Mouse (Mus musculus) stomach, postnatal 0 days (tissue): ENCODE results near the gene Pnliprp1.

Source experiments
- CTCF ChIP-seq: IDR thresholded peaks from 2 replicates; pipeline ENCODE4 v1.5.1; 2016; ENCODE audit warnings: antibody characterized with exemption, low read depth, mild to moderate bottlenecking, moderate library complexity
- EP300 ChIP-seq: optimal IDR thresholded peaks from 2 replicates; pipeline ENCODE3; 2016; ENCODE audit warnings: antibody characterized with exemption

DNA sequence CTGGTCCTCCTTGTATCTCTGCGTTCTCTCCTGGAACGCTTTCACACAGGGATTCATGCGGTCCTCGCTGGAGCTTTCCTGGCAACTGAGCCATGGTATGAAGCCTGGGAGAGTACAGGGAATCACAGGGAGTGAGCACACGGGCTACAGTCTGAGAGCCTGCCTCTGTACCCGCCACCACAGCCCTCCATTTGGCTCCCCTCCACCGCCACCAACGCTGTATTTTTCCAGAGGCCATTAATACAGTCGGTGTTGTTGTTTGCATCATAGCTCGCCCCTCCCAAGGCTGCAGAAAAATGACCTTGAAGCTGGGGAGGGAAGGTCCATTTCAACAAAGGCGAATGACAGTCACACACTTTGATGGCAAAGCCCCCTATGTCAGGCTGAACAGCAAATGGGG, 60.5 kb downstream of the Pnliprp1 start:
- TF ChIP-seq CTCF, result no peak
- TF ChIP-seq EP300, result no peak
